Mouse (Mus musculus): ENCODE results near the gene Phospho1. TPM values are rescaled to one million over a fixed set of nuclear protein-coding genes. Genes with fewer than 3 reads are reported as not detected.

Gene Phospho1
- polyA plus RNA-seq, 1 experiment, result not detected

- Histone ChIP-seq H3K4me3 (ENCODE audit: insufficient read depth, low read depth, low read length) (no peak overlapping the region), H3K27ac (ENCODE audit: insufficient read depth, low read depth, low read length) (no peak overlapping the region), H3K4me1 (ENCODE audit: control insufficient read depth, insufficient read depth, low read length) (0 out of 2 replicates have a peak, but pooled peaks cover 6% of the 10 kb centered on the region)
- WGBS, result 94% methylated on average over 8 of the region's 8 CpGs
- TF ChIP-seq CTCF (IDR thresholded peaks at IDR 0.05; ENCODE audit: insufficient read depth, low read depth, low read length) (no peak), POLR2A (IDR thresholded peaks at IDR 0.05; ENCODE audit: insufficient read depth, low read depth, low read length) (no peak)
These were observed 5.2 kb upstream of the Phospho1 start for GRCm38 (mm10) chr11:95819138-95819537.

- WGBS, result 95% methylated on average over 3 of the region's 3 CpGs
- Histone ChIP-seq H3K4me1 (ENCODE audit: control insufficient read depth, insufficient read depth, low read length) (0 out of 2 replicates have a peak, but pooled peaks cover 6% of the 10 kb centered on the region), H3K27ac (ENCODE audit: insufficient read depth, low read depth, low read length) (no peak overlapping the region), H3K4me3 (ENCODE audit: insufficient read depth, low read depth, low read length) (no peak overlapping the region)
- TF ChIP-seq POLR2A (IDR thresholded peaks at IDR 0.05; ENCODE audit: insufficient read depth, low read depth, low read length) (no peak), CTCF (IDR thresholded peaks at IDR 0.05; ENCODE audit: insufficient read depth, low read depth, low read length) (no peak)
These were observed 2.8 kb upstream of the Phospho1 start for GRCm38 (mm10) chr11:95821511-95821910.

GRCm38 (mm10) chr11:95822437-95822836, 1.9 kb upstream of the Phospho1 start:
- Histone ChIP-seq H3K4me3 (ENCODE audit: insufficient read depth, low read depth, low read length) (no peak overlapping the region), H3K4me1 (ENCODE audit: control insufficient read depth, insufficient read depth, low read length) (0 out of 2 replicates have a peak, but pooled peaks cover 6% of the 10 kb centered on the region), H3K27ac (ENCODE audit: insufficient read depth, low read depth, low read length) (no peak overlapping the region)
- 100% methylated on average over 4 of the region's 4 CpGs for WGBS
- TF ChIP-seq POLR2A (IDR thresholded peaks at IDR 0.05; ENCODE audit: insufficient read depth, low read depth, low read length), result no peak
- TF ChIP-seq CTCF (IDR thresholded peaks at IDR 0.05; ENCODE audit: insufficient read depth, low read depth, low read length), result no peak

- TF ChIP-seq POLR2A (IDR thresholded peaks at IDR 0.05; ENCODE audit: insufficient read depth, low read depth, low read length), result no peak
- no peak for TF ChIP-seq CTCF (IDR thresholded peaks at IDR 0.05; ENCODE audit: insufficient read depth, low read depth, low read length)
- H3K27ac ChIP-seq (ENCODE audit: insufficient read depth, low read depth, low read length), result 0 out of 2 replicates have a peak overlapping the region, but pooled peaks have one; percentile 62
- WGBS, result 3% methylated on average over 11 of the region's 11 CpGs
- 0 out of 2 replicates have a peak, but pooled peaks cover 6% of the 10 kb centered on the region for H3K4me1 ChIP-seq (ENCODE audit: control insufficient read depth, insufficient read depth, low read length)
- H3K4me3 ChIP-seq (ENCODE audit: insufficient read depth, low read depth, low read length), result peak overlapping the region; percentile 66
These were observed 561 bp downstream of the Phospho1 start for GRCm38 (mm10) chr11:95824877-95825243.

GRCm38 (mm10) chr11:95825625-95826024, 1.3 kb downstream of the Phospho1 start:
- 30% methylated on average over 3 of the region's 3 CpGs for WGBS
- H3K4me3 ChIP-seq (ENCODE audit: insufficient read depth, low read depth, low read length), result no peak overlapping the region

GRCm38 (mm10) chr11:95826317-95827167, 2.2 kb downstream of the Phospho1 start:
- WGBS, result 70% methylated on average over 6 of the region's 6 CpGs
- no peak overlapping the region for H3K4me3 ChIP-seq (ENCODE audit: insufficient read depth, low read depth, low read length)

More at GRCm38 (mm10) chr11:95825625-95826024, 1.3 kb downstream of the Phospho1 start:
- H3K4me1 ChIP-seq (ENCODE audit: control insufficient read depth, insufficient read depth, low read length), result peaks cover 11% of the 10 kb centered on the region
- TF ChIP-seq CTCF (IDR thresholded peaks at IDR 0.05; ENCODE audit: insufficient read depth, low read depth, low read length) (no peak), POLR2A (IDR thresholded peaks at IDR 0.05; ENCODE audit: insufficient read depth, low read depth, low read length) (no peak)
- H3K27ac ChIP-seq (ENCODE audit: insufficient read depth, low read depth, low read length), result no peak overlapping the region

GRCm38 (mm10) chr11:95827168-95827447, 2.8 kb downstream of the Phospho1 start:
- 50% methylated on average over 3 of the region's 3 CpGs for WGBS
- no peak overlapping the region for H3K27ac ChIP-seq (ENCODE audit: insufficient read depth, low read depth, low read length)
- TF ChIP-seq CTCF (IDR thresholded peaks at IDR 0.05; ENCODE audit: insufficient read depth, low read depth, low read length), result no peak
- H3K4me1 ChIP-seq (ENCODE audit: control insufficient read depth, insufficient read depth, low read length), result peaks cover 14% of the 10 kb centered on the region
- H3K4me3 ChIP-seq (ENCODE audit: insufficient read depth, low read depth, low read length), result no peak overlapping the region

More at GRCm38 (mm10) chr11:95826317-95827167, 2.2 kb downstream of the Phospho1 start:
- TF ChIP-seq POLR2A (IDR thresholded peaks at IDR 0.05; ENCODE audit: insufficient read depth, low read depth, low read length), result no peak
- no peak for TF ChIP-seq CTCF (IDR thresholded peaks at IDR 0.05; ENCODE audit: insufficient read depth, low read depth, low read length)
- Histone ChIP-seq H3K4me1 (ENCODE audit: control insufficient read depth, insufficient read depth, low read length) (peaks cover 14% of the 10 kb centered on the region), H3K27ac (ENCODE audit: insufficient read depth, low read depth, low read length) (no peak overlapping the region)

GRCm38 (mm10) chr11:95827464-95828085, 3.3 kb downstream of the Phospho1 start:
- WGBS, result 14% methylated on average over 3 of the region's 3 CpGs
- no peak for TF ChIP-seq POLR2A (IDR thresholded peaks at IDR 0.05; ENCODE audit: insufficient read depth, low read depth, low read length)
- TF ChIP-seq CTCF (IDR thresholded peaks at IDR 0.05; ENCODE audit: insufficient read depth, low read depth, low read length), result no peak
- H3K4me1 ChIP-seq (ENCODE audit: control insufficient read depth, insufficient read depth, low read length), result peaks cover 14% of the 10 kb centered on the region
- H3K4me3 ChIP-seq (ENCODE audit: insufficient read depth, low read depth, low read length), result no peak overlapping the region
- H3K27ac ChIP-seq (ENCODE audit: insufficient read depth, low read depth, low read length), result no peak overlapping the region

All from olfactory bulb, adult 2 months (tissue).